Mouse (Mus musculus) mouse embryonic stem cell (cell line): ENCODE data around the gene Cfap97d1.

ENCODE experiments used
- in situ Hi-C, 2 experiments: fragments of 300-500 bp; cut with MboI; formaldehyde crosslinking; loops; 1 replicate in 1 of 2; 3 replicates in 1 of 2; pipeline ENCODE4 v1.14.3; 2019 to 2020; ENCODE audit warnings: low sequenced_read_pairs in 2 of 2, low pct_unique_long_range_greater_than_20kb in 1 of 2, mixed read lengths in 1 of 2; ENCODE audit not compliant: unreplicated experiment in 1 of 2

Gene Cfap97d1

GRCm38 (mm10) chr11:101995938-101996337 is 11.9 kb downstream of the Cfap97d1 start:
- in situ Hi-C loops: loop anchor here in 1 of 2 experiments (5.0 kb wide), 1 partner anchor 36 kb away; no protein-coding TSS in a partner anchor

GRCm38 (mm10) chr11:101998258-101998657 is 14.2 kb downstream of the Cfap97d1 start:
- in situ Hi-C loops: loop anchor here in 1 of 2 experiments (5.0 kb wide), 1 partner anchor 34 kb away; no protein-coding TSS in a partner anchor

GRCm38 (mm10) chr11:101999466-101999865 is 15.4 kb downstream of the Cfap97d1 start:
- in situ Hi-C loops: loop anchor here in 1 of 2 experiments (5.0 kb wide), 1 partner anchor 33 kb away; no protein-coding TSS in a partner anchor

- in situ Hi-C loops: no loop called here
These were observed 20.2 kb downstream of the Cfap97d1 start for GRCm38 (mm10) chr11:102004251-102004650.

- in situ Hi-C loops: no loop called here
These were observed 22.2 kb downstream of the Cfap97d1 start for GRCm38 (mm10) chr11:102006271-102006670.

- in situ Hi-C loops: no loop called here
These were observed 22.6 kb downstream of the Cfap97d1 start for GRCm38 (mm10) chr11:102006688-102007087.

GRCm38 (mm10) chr11:102008372-102008771 is 24.3 kb downstream of the Cfap97d1 start:
- in situ Hi-C loops: no loop called here

- in situ Hi-C loops: no loop called here
These were observed 25.0 kb downstream of the Cfap97d1 start for GRCm38 (mm10) chr11:102008954-102009637.

GRCm38 (mm10) chr11:102010140-102010539 is 26.1 kb downstream of the Cfap97d1 start:
- in situ Hi-C loops: no loop called here

GRCm38 (mm10) chr11:102011510-102011909 is 27.4 kb downstream of the Cfap97d1 start:
- in situ Hi-C loops: no loop called here

- in situ Hi-C loops: no loop called here
These were observed 29.1 kb downstream of the Cfap97d1 start for GRCm38 (mm10) chr11:102013201-102013600.

- in situ Hi-C loops: no loop called here
These were observed 31.4 kb downstream of the Cfap97d1 start for GRCm38 (mm10) chr11:102015472-102015871.

GRCm38 (mm10) chr11:102016136-102016535 is 32.1 kb downstream of the Cfap97d1 start:
- in situ Hi-C loops: no loop called here

GRCm38 (mm10) chr11:102019736-102020135 is 35.7 kb downstream of the Cfap97d1 start:
- in situ Hi-C loops: no loop called here

GRCm38 (mm10) chr11:102021196-102021595 is 37.1 kb downstream of the Cfap97d1 start:
- in situ Hi-C loops: no loop called here

- in situ Hi-C loops: no loop called here
These were observed 39.3 kb downstream of the Cfap97d1 start for GRCm38 (mm10) chr11:102023406-102023805.

GRCm38 (mm10) chr11:102024084-102024758 is 40.1 kb downstream of the Cfap97d1 start:
- in situ Hi-C loops: no loop called here

GRCm38 (mm10) chr11:102024875-102025274 is 40.8 kb downstream of the Cfap97d1 start:
- in situ Hi-C loops: no loop called here

- in situ Hi-C loops: no loop called here
These were observed 41.3 kb downstream of the Cfap97d1 start for GRCm38 (mm10) chr11:102025354-102025753.
